Mouse (Mus musculus) cortical plate, adult 2 months (tissue): ENCODE results near the gene Naa20. TPM values are rescaled to one million over a fixed set of nuclear protein-coding genes. Genes with fewer than 3 reads are reported as not detected.
"Not testable (repeated sequence)": the region's sequence is repeated elsewhere in the genome, so short reads cannot be mapped to it uniquely, and the experiment has no call there.

Source experiments
- H3K27ac ChIP-seq: fragments of 200-500 bp; 2 replicates; pipeline ENCODE4 v1.5.1; 2012; ENCODE audit warnings: low read length, control low read depth, inconsistent platforms; ENCODE audit not compliant: insufficient read depth
- H3K4me1 ChIP-seq: fragments of 200-500 bp; 2 replicates; pipeline ENCODE4 v1.6.1; 2011; ENCODE audit warnings: low read length; ENCODE audit not compliant: control insufficient read depth, insufficient read depth
- H3K4me3 ChIP-seq: fragments of 200-500 bp; 2 replicates; pipeline ENCODE4 v1.5.1; 2011; ENCODE audit warnings: mild to moderate bottlenecking, low read length, control low read depth; ENCODE audit not compliant: insufficient read depth
- CTCF ChIP-seq: fragments of 200-500 bp; IDR thresholded peaks from 2 replicates; pipeline ENCODE4 v1.5.1; 2011; ENCODE audit warnings: mild to moderate bottlenecking, control low read depth, low read length; ENCODE audit not compliant: insufficient read depth; ENCODE audit errors: extremely low read depth
- POLR2A ChIP-seq: fragments of 200-500 bp; IDR thresholded peaks from 2 replicates; pipeline ENCODE4 v1.6.1; 2011; ENCODE audit warnings: mild to moderate bottlenecking, low read length, control low read depth; ENCODE audit not compliant: insufficient read depth; ENCODE audit errors: extremely low read depth
- polyA plus RNA-seq: library from polyadenylated mRNA; depleted of rRNA; stranded (reverse); fragments of >200 nt; gene quantifications from 2 replicates; pipeline ENCODE4 v1.2.3, GENCODE M21; 2012

Naa20 gene
- polyA plus RNA-seq, 1 experiment, result 78.1 TPM

- Histone ChIP-seq H3K4me1 (peaks cover 11% of the 10 kb centered on the region), H3K4me3 (no peak overlapping the region), H3K27ac (peak overlapping the region; percentile 55)
- TF ChIP-seq POLR2A (no peak), CTCF (no peak)
Observed at GRCm38 (mm10) chr2:145884036-145884912, 17.6 kb upstream of the Naa20 start.

GRCm38 (mm10) chr2:145884913-145885785 is 16.8 kb upstream of the Naa20 start:
- Histone ChIP-seq H3K4me1 (peaks cover 12% of the 10 kb centered on the region), H3K4me3 (no peak overlapping the region), H3K27ac (peak overlapping the region; percentile 55)
- no peak for TF ChIP-seq CTCF
- no peak for TF ChIP-seq POLR2A

- peak; percentile 44; the same call in 1 of the 2 replicates for TF ChIP-seq CTCF
- no peak for TF ChIP-seq POLR2A
- Histone ChIP-seq H3K4me3 (no peak overlapping the region), H3K27ac (peak overlapping the region; percentile 66; the same call in 1 of the 2 replicates), H3K4me1 (peaks cover 12% of the 10 kb centered on the region)
Observed at GRCm38 (mm10) chr2:145887937-145888765, 13.7 kb upstream of the Naa20 start.

- Histone ChIP-seq H3K27ac (peak overlapping the region; percentile 66), H3K4me3 (no peak overlapping the region), H3K4me1 (peaks cover 12% of the 10 kb centered on the region)
- TF ChIP-seq POLR2A, result no peak
- TF ChIP-seq CTCF, result no peak
Observed at GRCm38 (mm10) chr2:145888766-145889480, 13.0 kb upstream of the Naa20 start.

GRCm38 (mm10) chr2:145890571-145890970 is 11.3 kb upstream of the Naa20 start:
- no peak overlapping the region for H3K27ac ChIP-seq
- no peak overlapping the region for H3K4me3 ChIP-seq
- TF ChIP-seq POLR2A (no peak), CTCF (no peak)
- H3K4me1 ChIP-seq, result peaks cover 7% of the 10 kb centered on the region

- no peak overlapping the region for H3K27ac ChIP-seq
- no peak for TF ChIP-seq POLR2A
- no peak for TF ChIP-seq CTCF
- H3K4me1 ChIP-seq, result peaks cover 5% of the 10 kb centered on the region
- H3K4me3 ChIP-seq, result no peak overlapping the region
Observed at GRCm38 (mm10) chr2:145893756-145894155, 8.1 kb upstream of the Naa20 start.

- Histone ChIP-seq H3K4me1 (no peaks in the 10 kb centered on the region), H3K27ac (no peak overlapping the region), H3K4me3 (no peak overlapping the region)
- TF ChIP-seq CTCF, result no peak
- no peak for TF ChIP-seq POLR2A
Observed at GRCm38 (mm10) chr2:145898106-145898505, 3.8 kb upstream of the Naa20 start.

- not testable (repeated sequence) for H3K4me3 ChIP-seq, H3K4me1 ChIP-seq, H3K27ac ChIP-seq
Observed at GRCm38 (mm10) chr2:145900318-145900717, 1.6 kb upstream of the Naa20 start.
